Mouse (Mus musculus) adrenal gland, postnatal 10 days (tissue): Measurements from ENCODE around the gene Tmem268. TPM values are rescaled to one million over a fixed set of nuclear protein-coding genes. Genes with fewer than 3 reads are reported as not detected.

ENCODE experiments used
- DNase-seq: peaks from one replicate; pipeline ENCODE4 v3.0.0; 2021; ENCODE audit warnings: mixed read lengths
- total RNA-seq, 2 experiments: library from RNA; stranded (reverse); gene quantifications; 2 replicates each; pipeline ENCODE4 v1.2.3; 2021

Gene Tmem268
- total RNA-seq, 2 experiments from 2014 or later = 10.8 to 15.0 TPM

- DNase-seq = no peak
Measured at GRCm38 (mm10) chr4:63555111-63555510, 3.5 kb upstream of the Tmem268 start.

GRCm38 (mm10) chr4:63556665-63557064 is 1.9 kb upstream of the Tmem268 start:
- no peak for DNase-seq

DNA sequence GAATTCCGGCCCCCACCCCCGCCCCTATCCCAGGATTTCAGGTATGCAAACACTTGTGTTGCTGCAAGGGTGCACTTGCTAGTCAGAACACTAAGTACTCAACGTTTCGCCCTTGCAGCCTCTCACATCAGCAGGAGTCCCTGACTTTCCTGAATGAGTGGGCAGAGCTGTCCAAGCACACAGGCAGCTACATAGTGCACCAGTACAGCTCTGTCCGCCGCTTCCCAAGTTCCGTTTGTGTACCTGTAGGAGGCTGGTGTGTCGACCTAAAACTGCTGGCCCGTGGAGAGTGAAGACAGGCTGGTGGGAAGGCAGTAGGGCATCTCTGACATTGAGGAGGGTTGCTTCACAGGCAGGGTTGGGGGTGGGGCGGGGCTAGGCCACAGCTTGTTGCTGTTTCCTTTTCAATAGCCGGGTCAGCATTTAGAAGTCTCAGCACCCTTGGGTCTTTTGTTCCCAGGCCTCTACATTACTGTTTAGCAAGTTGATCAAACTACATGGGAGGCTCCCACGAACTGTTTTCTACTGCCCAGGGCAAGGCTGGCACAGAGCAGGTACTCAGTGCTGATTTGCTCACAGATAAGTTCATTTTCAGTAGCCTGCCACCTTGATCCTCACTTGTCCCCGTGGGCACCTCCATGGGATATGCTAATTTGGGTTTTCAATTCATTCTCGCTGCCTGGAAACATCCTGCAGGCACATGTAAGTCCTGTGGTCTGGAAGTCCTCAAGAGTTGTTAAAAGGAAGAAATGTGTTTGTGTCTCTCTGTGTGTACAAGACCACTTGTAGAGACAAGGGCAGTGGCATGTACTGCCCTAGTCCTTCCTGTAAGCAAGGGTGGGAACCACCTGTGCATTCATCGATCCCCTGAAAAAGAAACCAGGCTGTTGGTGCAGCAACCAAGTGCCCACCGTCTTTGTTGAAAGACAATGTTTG is 1.2 kb upstream of the Tmem268 start:
- DNase-seq = peak; percentile 46

DNA sequence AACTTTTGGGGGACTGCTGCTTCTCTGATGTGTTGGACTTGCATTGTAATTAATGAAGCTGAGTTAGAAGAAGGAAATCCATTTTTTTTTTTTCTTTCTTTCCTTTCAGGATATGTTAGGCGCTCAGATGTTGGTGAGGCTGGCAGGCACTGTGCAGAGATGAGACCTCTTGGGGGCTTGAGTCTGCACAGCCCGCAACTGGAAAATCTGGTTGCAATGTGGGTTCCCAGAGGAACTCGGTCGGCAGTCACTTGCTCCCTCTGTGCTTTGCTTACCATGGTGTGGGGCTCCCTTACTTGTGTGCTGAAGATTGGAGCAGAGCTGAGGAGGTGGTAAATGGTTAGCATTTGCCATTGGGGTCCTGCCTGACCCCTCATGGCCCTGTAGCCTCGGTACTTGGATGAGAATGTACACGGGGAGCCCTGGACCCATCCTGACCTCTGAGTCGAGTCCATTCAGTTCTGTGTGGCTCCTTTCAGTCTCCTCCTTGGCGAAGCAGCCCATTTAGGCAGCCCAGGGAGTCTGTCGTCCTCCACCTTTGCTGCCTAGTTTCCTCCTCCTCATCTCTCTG is 631 bp downstream of the Tmem268 start:
- DNase-seq = no peak

GRCm38 (mm10) chr4:63560079-63560478 is 1.5 kb downstream of the Tmem268 start:
- peak; percentile 45 for DNase-seq

- DNase-seq = no peak
Measured at GRCm38 (mm10) chr4:63561861-63562675, 3.5 kb downstream of the Tmem268 start.

- no peak for DNase-seq
Measured at GRCm38 (mm10) chr4:63562742-63563141, 4.2 kb downstream of the Tmem268 start.

GRCm38 (mm10) chr4:63567712-63568390 is 9.3 kb downstream of the Tmem268 start:
- DNase-seq = no peak

DNA sequence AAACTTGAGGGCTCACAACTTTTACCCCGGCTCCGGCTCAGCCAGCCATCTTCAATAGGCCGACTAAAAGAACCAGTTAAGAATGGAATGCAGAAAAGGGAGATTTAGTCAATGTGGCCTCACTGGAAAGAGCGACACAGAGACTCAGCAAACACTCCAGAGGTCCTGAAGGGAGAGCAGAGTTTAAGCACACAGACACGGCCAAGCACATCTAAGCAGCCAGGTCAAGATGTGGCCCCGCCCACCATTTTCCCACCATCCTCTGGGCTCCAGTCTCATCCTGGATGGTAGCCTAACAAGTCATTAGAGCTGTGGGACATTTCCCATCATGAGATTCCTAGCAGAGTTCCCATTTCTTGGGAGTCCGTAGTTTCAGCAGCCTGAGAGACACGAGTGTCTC is 10.7 kb downstream of the Tmem268 start:
- no peak for DNase-seq

DNA sequence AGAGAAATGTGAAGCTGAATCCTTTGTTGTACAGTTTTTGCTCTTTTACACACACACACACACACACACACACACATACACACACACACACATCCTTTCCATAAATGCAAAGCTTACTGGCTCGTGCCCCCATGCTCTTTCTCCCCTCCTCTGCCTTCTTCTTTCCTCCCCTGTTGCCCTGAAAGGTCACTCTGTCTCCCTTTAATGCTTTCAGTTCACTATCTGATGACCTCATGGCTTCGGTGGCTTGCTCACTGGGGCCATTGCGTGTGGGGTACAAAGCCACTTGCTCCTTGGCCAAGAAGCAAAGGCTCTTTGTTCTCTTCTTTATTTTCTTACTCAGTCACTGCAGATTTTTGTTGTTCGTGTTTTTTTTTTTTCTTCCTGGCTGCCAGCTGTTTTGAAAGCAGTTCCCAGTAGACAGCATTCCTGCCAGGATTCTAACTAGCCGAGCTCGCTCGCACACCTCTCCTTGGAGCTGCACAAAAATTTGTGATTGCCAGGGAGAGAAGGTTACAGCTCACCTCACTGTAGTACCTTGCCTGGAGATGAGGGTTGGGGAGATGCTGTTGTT is 11.7 kb downstream of the Tmem268 start:
- DNase-seq = no peak

GRCm38 (mm10) chr4:63572621-63573020 is 14.0 kb downstream of the Tmem268 start:
- peak; percentile 38 for DNase-seq

GRCm38 (mm10) chr4:63579649-63580048 is 21.1 kb downstream of the Tmem268 start:
- DNase-seq = no peak

DNA sequence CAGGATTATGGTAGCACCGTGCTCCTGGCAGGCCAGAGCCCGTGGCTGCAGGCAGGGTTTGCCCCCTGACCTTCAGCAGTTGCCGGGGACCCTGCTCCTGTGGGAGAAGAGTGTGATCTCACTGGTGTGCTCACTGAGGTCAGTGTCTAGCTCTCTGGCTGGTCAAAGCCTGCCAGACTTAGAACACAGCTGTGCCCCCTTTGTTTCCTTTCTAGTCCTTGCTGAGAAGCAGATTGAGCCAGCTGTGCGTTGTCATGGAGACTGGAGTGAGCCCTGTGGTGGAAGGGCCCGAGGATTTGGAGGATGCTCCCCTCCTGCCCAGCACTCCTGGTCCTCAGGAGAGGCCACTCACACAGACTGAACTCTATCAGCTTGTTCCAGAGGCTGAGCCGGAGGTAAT is 21.5 kb downstream of the Tmem268 start:
- DNase-seq = no peak

GRCm38 (mm10) chr4:63582580-63582979 is 24.0 kb downstream of the Tmem268 start:
- no peak for DNase-seq

DNA sequence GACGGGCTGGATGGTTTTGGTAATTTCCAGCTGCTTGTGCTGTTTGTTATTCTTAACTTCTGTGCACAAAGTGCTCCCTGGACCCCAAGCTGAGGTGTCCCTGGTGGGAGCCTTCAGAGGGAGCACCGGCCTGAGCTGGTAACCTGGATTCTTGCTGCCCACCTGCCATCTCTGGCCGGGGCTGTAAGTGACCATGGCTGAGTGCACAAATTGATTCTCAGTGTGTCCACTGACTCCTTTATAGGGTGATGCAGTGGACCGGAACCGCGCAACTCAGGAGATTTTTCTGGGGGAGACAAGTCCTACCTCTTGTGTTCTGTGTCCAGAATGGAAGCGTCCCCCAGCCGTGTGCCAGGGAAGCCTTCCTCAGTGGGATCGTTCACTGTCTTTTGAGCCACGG is 26.6 kb downstream of the Tmem268 start:
- DNase-seq = no peak

DNA sequence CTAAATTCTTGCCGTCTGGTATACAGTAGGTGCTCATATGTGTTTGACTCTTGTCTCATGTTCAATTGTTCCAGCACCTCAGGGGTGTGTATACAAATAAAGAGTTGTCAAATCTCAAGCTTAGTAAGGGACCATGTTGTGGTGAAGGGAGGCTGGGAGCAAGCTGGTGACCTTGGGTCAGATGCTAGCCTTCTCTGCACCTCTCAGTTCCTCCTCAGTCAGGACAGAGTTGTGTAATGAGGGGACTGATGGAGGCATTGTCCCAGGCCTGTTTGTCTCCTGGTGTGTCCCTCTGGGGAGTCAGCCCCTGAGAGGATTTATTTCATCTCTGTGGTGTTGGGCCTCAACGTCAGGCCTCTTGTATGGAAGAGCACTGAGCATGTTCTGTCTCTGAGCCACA is 27.7 kb downstream of the Tmem268 start:
- no peak for DNase-seq

- DNase-seq = no peak
Measured at GRCm38 (mm10) chr4:63589987-63590386, 31.4 kb downstream of the Tmem268 start.

DNA sequence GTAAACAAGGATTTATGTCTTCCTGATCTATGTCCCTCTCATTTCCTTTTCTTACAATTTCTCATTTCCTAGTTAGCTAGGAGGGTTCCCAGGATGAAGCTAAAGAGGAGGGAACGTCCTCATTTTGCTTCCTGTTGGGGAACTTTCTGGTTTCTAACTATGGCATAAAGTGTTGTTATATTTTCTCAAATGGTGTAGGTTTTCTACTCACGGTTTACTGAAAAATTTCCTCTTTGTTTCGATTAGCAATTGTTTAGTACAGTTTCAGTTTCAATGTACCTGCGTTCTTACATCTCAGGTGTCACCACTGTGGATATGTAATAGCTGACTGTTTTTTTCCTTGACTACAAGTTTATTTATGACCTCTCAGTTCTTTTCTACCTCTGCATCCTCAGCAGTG is 32.0 kb downstream of the Tmem268 start:
- no peak for DNase-seq

DNA sequence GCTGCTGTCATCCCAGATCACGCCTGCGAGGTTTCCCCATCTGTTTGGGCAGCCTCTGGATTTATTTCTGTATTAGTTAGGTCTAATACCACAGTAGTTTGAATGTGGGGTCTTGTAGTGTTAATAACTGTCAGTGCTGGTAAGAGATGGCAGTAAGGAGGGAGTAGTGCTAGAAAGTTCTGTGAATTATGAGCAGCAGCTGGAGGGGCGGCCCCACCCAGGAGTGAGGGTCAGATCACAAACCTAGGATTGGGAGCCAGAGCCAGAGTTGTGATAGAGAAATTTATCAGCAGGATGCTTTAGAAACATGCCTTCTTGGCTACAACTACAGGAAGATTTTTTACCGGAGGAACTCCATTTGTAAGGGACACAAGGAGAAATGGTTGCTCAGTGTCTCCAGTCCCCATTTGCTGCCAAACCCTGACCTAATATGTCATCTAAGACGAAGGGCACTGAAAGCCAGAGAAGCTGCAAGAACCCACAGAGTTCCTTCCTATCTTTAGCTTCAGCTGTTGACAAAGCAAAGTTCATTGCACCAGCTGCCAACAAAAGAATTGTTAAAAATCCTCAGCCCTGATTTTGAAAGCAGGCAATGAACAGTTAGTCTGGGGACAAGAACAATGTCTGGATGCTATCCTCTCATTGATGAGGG is 36.0 kb downstream of the Tmem268 start:
- DNase-seq = no peak

DNA sequence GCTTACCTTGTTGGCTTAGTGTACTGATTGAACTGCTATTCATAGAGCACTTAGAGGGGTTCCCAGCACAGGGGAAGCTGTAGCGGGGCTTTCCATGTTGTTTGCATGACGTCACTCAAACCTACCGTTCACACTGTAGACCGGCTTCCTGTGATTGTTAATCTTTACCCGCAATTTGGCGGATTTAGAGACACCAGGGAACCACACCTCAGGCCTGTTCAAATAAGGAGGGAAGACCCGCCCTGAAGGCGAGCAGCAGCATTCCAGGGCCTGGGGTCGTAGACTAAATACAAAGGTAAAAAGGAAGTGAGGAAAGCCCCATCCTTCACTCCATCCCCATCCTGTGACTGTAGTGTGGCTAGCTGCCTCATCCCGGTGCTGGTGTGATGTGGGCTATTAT is 36.7 kb downstream of the Tmem268 start:
- DNase-seq = no peak

- no peak for DNase-seq
Measured at GRCm38 (mm10) chr4:63596010-63596409, 37.4 kb downstream of the Tmem268 start.
